Mouse (Mus musculus): ENCODE data around the gene Rtp4. TPM values are rescaled to one million over a fixed set of nuclear protein-coding genes. Genes with fewer than 3 reads are reported as not detected.

Rtp4 gene
- polyA plus RNA-seq, 1 experiment = 2.1 TPM

GRCm38 (mm10) chr16:23557195-23557594 is 37.1 kb downstream of the Rtp4 start:
- Histone ChIP-seq H3K27me3 (replicated peaks) (peaks cover 3% of the 10 kb centered on the region), H3K9me3 (no peaks in the 10 kb centered on the region; the same call in 1 of the 2 replicates), H3K4me1 (no peaks in the 10 kb centered on the region), H3K4me3 (replicated peaks) (no peak overlapping the region), H3K36me3 (replicated peaks; ENCODE audit: low read length) (no peaks in the 10 kb centered on the region)
- TF ChIP-seq FLI1 (IDR thresholded peaks at IDR 0.05; ENCODE audit: low read length) = no peak
- TF ChIP-seq GATA1 (IDR thresholded peaks at IDR 0.05; ENCODE audit: borderline replicate concordance, low read length) = no peak

- no peaks in the 10 kb centered on the region; the same call in 1 of the 2 replicates for H3K9me3 ChIP-seq
- H3K4me3 ChIP-seq (replicated peaks) = no peak overlapping the region
- no peak for TF ChIP-seq GATA1 (IDR thresholded peaks at IDR 0.05; ENCODE audit: borderline replicate concordance, low read length)
- H3K36me3 ChIP-seq (replicated peaks; ENCODE audit: low read length) = no peaks in the 10 kb centered on the region
- peaks cover 3% of the 10 kb centered on the region for H3K27me3 ChIP-seq (replicated peaks)
- H3K4me1 ChIP-seq = no peaks in the 10 kb centered on the region
Measured at GRCm38 (mm10) chr16:23557669-23558068, 37.6 kb downstream of the Rtp4 start.

- Histone ChIP-seq H3K36me3 (replicated peaks; ENCODE audit: low read length) (no peaks in the 10 kb centered on the region), H3K4me1 (no peaks in the 10 kb centered on the region), H3K27me3 (replicated peaks) (no peaks in the 10 kb centered on the region), H3K9me3 (peaks cover 4% of the 10 kb centered on the region; the same call in 1 of the 2 replicates), H3K4me3 (replicated peaks) (no peak overlapping the region)
- no peak for TF ChIP-seq FLI1 (IDR thresholded peaks at IDR 0.05; ENCODE audit: low read length)
- TF ChIP-seq GATA1 (IDR thresholded peaks at IDR 0.05; ENCODE audit: borderline replicate concordance, low read length) = no peak
Measured at GRCm38 (mm10) chr16:23568369-23568958, 48.4 kb downstream of the Rtp4 start.

- no peak overlapping the region for H3K4me3 ChIP-seq (replicated peaks)
- H3K9me3 ChIP-seq = peaks cover 4% of the 10 kb centered on the region; the same call in 1 of the 2 replicates
- H3K4me1 ChIP-seq = no peaks in the 10 kb centered on the region
- no peaks in the 10 kb centered on the region for H3K27me3 ChIP-seq (replicated peaks)
- TF ChIP-seq GATA1 (IDR thresholded peaks at IDR 0.05; ENCODE audit: borderline replicate concordance, low read length) (no peak), FLI1 (IDR thresholded peaks at IDR 0.05; ENCODE audit: low read length) (no peak)
- no peaks in the 10 kb centered on the region for H3K36me3 ChIP-seq (replicated peaks; ENCODE audit: low read length)
Measured at GRCm38 (mm10) chr16:23574561-23574960, 54.5 kb downstream of the Rtp4 start.

- peaks cover 12% of the 10 kb centered on the region for H3K9me3 ChIP-seq
- no peak for TF ChIP-seq GATA1 (IDR thresholded peaks at IDR 0.05; ENCODE audit: borderline replicate concordance, low read length)
- no peak for TF ChIP-seq FLI1 (IDR thresholded peaks at IDR 0.05; ENCODE audit: low read length)
- H3K4me1 ChIP-seq = no peaks in the 10 kb centered on the region
- H3K4me3 ChIP-seq (replicated peaks) = no peak overlapping the region
- no peaks in the 10 kb centered on the region for H3K36me3 ChIP-seq (replicated peaks; ENCODE audit: low read length)
- H3K27me3 ChIP-seq (replicated peaks) = no peaks in the 10 kb centered on the region
Measured at GRCm38 (mm10) chr16:23591119-23592105, 71.3 kb downstream of the Rtp4 start.

- no peak for TF ChIP-seq GATA1 (IDR thresholded peaks at IDR 0.05; ENCODE audit: borderline replicate concordance, low read length)
- TF ChIP-seq FLI1 (IDR thresholded peaks at IDR 0.05; ENCODE audit: low read length) = no peak
- Histone ChIP-seq H3K27me3 (replicated peaks) (no peaks in the 10 kb centered on the region), H3K4me1 (peaks cover under 1% of the 10 kb centered on the region; the same call in 1 of the 2 replicates)
Measured at GRCm38 (mm10) chr16:23592501-23592900, 72.4 kb downstream of the Rtp4 start.

GRCm38 (mm10) chr16:23596696-23597095 is 76.6 kb downstream of the Rtp4 start:
- no peak overlapping the region for H3K4me3 ChIP-seq (replicated peaks)
- peaks cover 10% of the 10 kb centered on the region; the same call in 1 of the 2 replicates for H3K4me1 ChIP-seq
- no peaks in the 10 kb centered on the region for H3K36me3 ChIP-seq (replicated peaks; ENCODE audit: low read length)
- peaks cover 7% of the 10 kb centered on the region for H3K9me3 ChIP-seq
- no peak for TF ChIP-seq FLI1 (IDR thresholded peaks at IDR 0.05; ENCODE audit: low read length)
- no peak for TF ChIP-seq GATA1 (IDR thresholded peaks at IDR 0.05; ENCODE audit: borderline replicate concordance, low read length)
- no peaks in the 10 kb centered on the region for H3K27me3 ChIP-seq (replicated peaks)

More at GRCm38 (mm10) chr16:23592501-23592900, 72.4 kb downstream of the Rtp4 start:
- H3K9me3 ChIP-seq = peaks cover 12% of the 10 kb centered on the region
- H3K4me3 ChIP-seq (replicated peaks) = no peak overlapping the region
- no peaks in the 10 kb centered on the region for H3K36me3 ChIP-seq (replicated peaks; ENCODE audit: low read length)

GRCm38 (mm10) chr16:23597968-23598367 is 77.9 kb downstream of the Rtp4 start:
- no peak for TF ChIP-seq GATA1 (IDR thresholded peaks at IDR 0.05; ENCODE audit: borderline replicate concordance, low read length)
- no peak for TF ChIP-seq FLI1 (IDR thresholded peaks at IDR 0.05; ENCODE audit: low read length)
- Histone ChIP-seq H3K9me3 (peaks cover 7% of the 10 kb centered on the region), H3K36me3 (replicated peaks; ENCODE audit: low read length) (no peaks in the 10 kb centered on the region), H3K4me3 (replicated peaks) (no peak overlapping the region), H3K27me3 (replicated peaks) (no peaks in the 10 kb centered on the region), H3K4me1 (peaks cover 10% of the 10 kb centered on the region; the same call in 1 of the 2 replicates)

GRCm38 (mm10) chr16:23606220-23606619 is 86.1 kb downstream of the Rtp4 start:
- TF ChIP-seq GATA1 (IDR thresholded peaks at IDR 0.05; ENCODE audit: borderline replicate concordance, low read length) (no peak), FLI1 (IDR thresholded peaks at IDR 0.05; ENCODE audit: low read length) (no peak)
- Histone ChIP-seq H3K9me3 (peaks cover 7% of the 10 kb centered on the region; the same call in 1 of the 2 replicates), H3K36me3 (replicated peaks; ENCODE audit: low read length) (no peaks in the 10 kb centered on the region), H3K27me3 (replicated peaks) (no peaks in the 10 kb centered on the region), H3K4me1 (peaks cover 15% of the 10 kb centered on the region), H3K4me3 (replicated peaks) (no peak overlapping the region)

All from megakaryocyte, embryonic 14.5 days (primary cell).